Mouse (Mus musculus): ENCODE measurements around the gene Nlgn3. TPM values are rescaled to one million over a fixed set of nuclear protein-coding genes. Genes with fewer than 3 reads are reported as not detected.
"Not testable (repeated sequence)": the region's sequence is repeated elsewhere in the genome, so short reads cannot be mapped to it uniquely, and the experiment has no call there.

The Nlgn3 gene
- polyA plus RNA-seq, 1 experiment: not detected

DNA sequence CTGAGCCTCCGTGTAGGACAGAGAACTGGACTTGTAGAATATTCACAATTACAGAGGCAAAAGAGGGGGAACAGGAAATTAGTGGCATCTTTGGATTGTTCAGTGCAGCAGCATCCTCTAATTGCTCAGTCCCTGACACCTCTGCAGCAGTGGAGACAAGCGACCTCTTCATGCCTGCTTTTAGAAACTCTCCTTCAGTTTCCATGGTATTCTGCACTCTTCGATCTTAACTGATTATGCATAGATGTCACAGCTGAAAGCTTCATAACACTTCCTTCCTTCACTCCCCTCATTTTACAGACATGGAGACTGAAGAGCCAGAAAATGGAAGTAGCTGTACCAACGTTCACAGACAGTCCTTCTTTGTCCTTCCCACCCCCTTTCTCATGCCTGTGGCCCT, 47.5 kb downstream of the Nlgn3 start:
- Histone ChIP-seq H3K4me1 (ENCODE audit: control insufficient read depth, insufficient read depth, low read length) (no peaks in the 10 kb centered on the region), H3K4me3 (ENCODE audit: insufficient read depth, low read depth, low read length) (no peak overlapping the region), H3K27ac (ENCODE audit: insufficient read depth, low read depth, low read length) (no peak overlapping the region)
- WGBS: 34% methylated on average over 4 of the region's 4 CpGs
- TF ChIP-seq CTCF (IDR thresholded peaks at IDR 0.05; ENCODE audit: insufficient read depth, low read depth, low read length): no peak
- no peak for TF ChIP-seq POLR2A (IDR thresholded peaks at IDR 0.05; ENCODE audit: insufficient read depth, low read depth, low read length)

DNA sequence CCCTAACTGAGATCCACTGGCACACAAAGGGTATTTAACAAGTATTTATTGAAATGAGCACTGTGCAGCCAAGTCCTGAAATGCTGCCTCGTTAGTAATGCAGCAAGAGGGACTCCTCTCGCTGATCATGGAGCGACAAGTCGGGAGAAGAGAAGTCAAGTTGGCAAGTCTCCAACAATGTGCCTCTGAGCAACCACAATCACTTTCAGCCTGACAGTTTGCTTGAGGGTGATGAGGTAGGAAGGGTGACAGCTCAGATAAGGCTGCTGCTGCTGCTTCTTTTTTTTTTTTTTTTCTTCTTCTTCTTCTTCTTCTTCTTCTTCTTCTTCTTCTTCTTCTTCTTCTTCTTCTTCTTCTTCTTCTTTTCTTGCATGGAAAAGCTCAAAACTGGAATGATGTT, 52.2 kb downstream of the Nlgn3 start:
- H3K4me3 ChIP-seq (ENCODE audit: insufficient read depth, low read depth, low read length): no peak overlapping the region
- no peaks in the 10 kb centered on the region for H3K4me1 ChIP-seq (ENCODE audit: control insufficient read depth, insufficient read depth, low read length)
- WGBS: 47% methylated on average over 4 of the region's 4 CpGs
- H3K27ac ChIP-seq (ENCODE audit: insufficient read depth, low read depth, low read length): no peak overlapping the region
- TF ChIP-seq CTCF (IDR thresholded peaks at IDR 0.05; ENCODE audit: insufficient read depth, low read depth, low read length) (no peak), POLR2A (IDR thresholded peaks at IDR 0.05; ENCODE audit: insufficient read depth, low read depth, low read length) (no peak)

DNA sequence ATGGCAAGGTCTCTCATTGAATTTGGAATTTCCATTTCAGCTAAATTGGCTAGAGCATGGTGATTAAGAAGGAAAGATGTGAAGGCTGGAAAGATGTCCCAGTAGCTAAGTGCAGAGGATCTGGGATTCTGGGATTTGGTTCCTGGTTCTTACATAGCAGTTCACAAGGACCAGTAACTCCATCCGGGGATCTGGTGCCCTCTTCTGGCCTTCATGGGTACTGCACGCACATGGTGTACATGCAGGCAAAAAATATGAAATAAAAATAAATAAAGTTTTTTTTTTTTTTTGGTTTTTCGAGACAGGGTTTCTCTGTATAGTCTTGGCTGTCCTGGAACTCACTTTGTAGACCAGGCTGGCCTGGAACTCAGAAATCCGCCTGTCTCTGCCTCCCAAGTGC, 59.9 kb downstream of the Nlgn3 start:
- not testable (repeated sequence) for H3K4me1 ChIP-seq (ENCODE audit: control insufficient read depth, insufficient read depth, low read length); H3K27ac ChIP-seq (ENCODE audit: insufficient read depth, low read depth, low read length); H3K4me3 ChIP-seq (ENCODE audit: insufficient read depth, low read depth, low read length)
- 73% methylated on average over 4 of the region's 4 CpGs for WGBS

DNA sequence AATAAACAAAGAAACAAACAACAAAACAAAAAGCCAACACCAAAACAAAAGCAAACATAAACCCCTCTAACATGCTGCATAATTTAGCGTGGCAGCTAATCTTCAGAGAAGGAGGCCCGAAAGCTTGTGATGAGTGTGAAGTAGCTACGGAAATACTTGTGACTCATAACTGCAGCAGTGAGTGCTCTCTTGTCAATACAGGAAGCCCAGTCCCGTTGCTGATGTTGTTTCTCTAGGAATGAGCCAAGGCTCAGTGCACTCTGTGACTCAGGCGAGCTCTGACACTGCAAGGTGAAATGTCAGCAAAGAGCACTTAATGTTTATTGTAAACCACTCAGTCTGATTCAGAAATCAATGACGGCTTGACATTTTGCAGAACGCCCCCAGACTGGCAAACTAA, 70.0 kb downstream of the Nlgn3 start:
- no peak overlapping the region for H3K27ac ChIP-seq (ENCODE audit: insufficient read depth, low read depth, low read length)
- no peaks in the 10 kb centered on the region for H3K4me1 ChIP-seq (ENCODE audit: control insufficient read depth, insufficient read depth, low read length)
- TF ChIP-seq CTCF (IDR thresholded peaks at IDR 0.05; ENCODE audit: insufficient read depth, low read depth, low read length) (no peak), POLR2A (IDR thresholded peaks at IDR 0.05; ENCODE audit: insufficient read depth, low read depth, low read length) (no peak)
- no peak overlapping the region for H3K4me3 ChIP-seq (ENCODE audit: insufficient read depth, low read depth, low read length)
- WGBS: 56% methylated on average over 7 of the region's 7 CpGs

DNA sequence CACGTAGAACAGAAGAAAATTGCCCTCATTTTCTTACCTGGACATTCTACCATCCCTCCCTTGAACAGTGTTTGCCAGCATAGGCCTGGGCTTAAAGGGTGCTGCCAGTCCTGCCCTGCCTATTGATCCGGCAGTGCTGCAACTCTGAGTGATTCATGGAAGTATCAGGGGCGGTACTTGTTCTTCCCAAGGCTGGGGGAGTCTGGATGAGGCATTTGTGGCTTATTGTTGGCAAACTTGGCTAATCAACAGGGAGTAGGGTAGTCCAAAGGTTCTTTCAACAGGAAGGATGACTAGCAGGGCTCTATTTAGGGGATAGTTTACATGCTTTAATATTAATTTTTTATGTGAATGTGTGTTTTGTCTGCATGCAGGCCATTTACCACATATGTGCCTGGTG, 71.6 kb downstream of the Nlgn3 start:
- 72% methylated on average over 3 of the region's 3 CpGs for WGBS
- Histone ChIP-seq H3K4me1 (ENCODE audit: control insufficient read depth, insufficient read depth, low read length) (no peaks in the 10 kb centered on the region), H3K4me3 (ENCODE audit: insufficient read depth, low read depth, low read length) (no peak overlapping the region), H3K27ac (ENCODE audit: insufficient read depth, low read depth, low read length) (no peak overlapping the region)
- no peak for TF ChIP-seq CTCF (IDR thresholded peaks at IDR 0.05; ENCODE audit: insufficient read depth, low read depth, low read length)
- TF ChIP-seq POLR2A (IDR thresholded peaks at IDR 0.05; ENCODE audit: insufficient read depth, low read depth, low read length): no peak

DNA sequence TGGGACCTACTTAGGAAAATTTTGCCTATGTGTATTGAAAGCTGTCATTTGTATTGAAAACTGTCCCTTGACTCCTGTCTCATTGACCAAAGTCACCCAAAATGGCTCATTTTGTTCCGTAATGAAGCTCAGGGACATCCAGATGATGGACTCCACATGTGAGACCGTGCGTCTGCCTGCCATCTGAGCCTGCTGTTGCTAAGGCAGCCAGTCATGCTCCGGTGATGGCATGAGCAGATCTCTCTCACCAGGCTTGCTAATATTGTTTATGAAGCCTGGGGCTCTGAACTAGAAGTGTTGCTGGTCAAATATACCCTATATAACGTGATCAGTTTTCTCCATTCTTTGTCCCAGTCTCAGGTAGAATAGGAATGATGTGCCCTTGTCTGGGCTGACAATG, 74.0 kb downstream of the Nlgn3 start:
- Histone ChIP-seq H3K4me3 (ENCODE audit: insufficient read depth, low read depth, low read length) (no peak overlapping the region), H3K27ac (ENCODE audit: insufficient read depth, low read depth, low read length) (no peak overlapping the region), H3K4me1 (ENCODE audit: control insufficient read depth, insufficient read depth, low read length) (no peaks in the 10 kb centered on the region)
- TF ChIP-seq CTCF (IDR thresholded peaks at IDR 0.05; ENCODE audit: insufficient read depth, low read depth, low read length) (no peak), POLR2A (IDR thresholded peaks at IDR 0.05; ENCODE audit: insufficient read depth, low read depth, low read length) (no peak)
- WGBS: 85% methylated on average over 5 of the region's 5 CpGs

Other genes starting within 250 kb of the Nlgn3 start
- gene Tex11, start 239.5 kb upstream of the Nlgn3 start, polyA plus RNA-seq (2012; ENCODE audit: insufficient read depth, insufficient read length, low replicate concordance, missing spikeins): not detected in 2 replicates
- gene Slc7a3, start 213.1 kb upstream of the Nlgn3 start, polyA plus RNA-seq (2012; ENCODE audit: insufficient read depth, insufficient read length, low replicate concordance, missing spikeins): not detected in 2 replicates
- gene Snx12, start 76.6 kb upstream of the Nlgn3 start, polyA plus RNA-seq (2012; ENCODE audit: insufficient read depth, insufficient read length, low replicate concordance, missing spikeins): not detected in 2 replicates
- gene Foxo4, start 44.6 kb upstream of the Nlgn3 start, polyA plus RNA-seq (2012; ENCODE audit: insufficient read depth, insufficient read length, low replicate concordance, missing spikeins): not detected in 2 replicates
- gene Gm614, start 35.2 kb upstream of the Nlgn3 start, polyA plus RNA-seq (2012; ENCODE audit: insufficient read depth, insufficient read length, low replicate concordance, missing spikeins): not detected in 2 replicates
- gene Il2rg, start 30.9 kb upstream of the Nlgn3 start, polyA plus RNA-seq (2012; ENCODE audit: insufficient read depth, insufficient read length, low replicate concordance, missing spikeins): not detected in 2 replicates
- not detected in 2 replicates for gene Gm20489, start 30.1 kb upstream of the Nlgn3 start, polyA plus RNA-seq (2012; ENCODE audit: insufficient read depth, insufficient read length, low replicate concordance, missing spikeins)
- gene Med12, start 25.1 kb upstream of the Nlgn3 start, polyA plus RNA-seq (2012; ENCODE audit: insufficient read depth, insufficient read length, low replicate concordance, missing spikeins): not detected in 2 replicates
- gene Gjb1, start 77.2 kb downstream of the Nlgn3 start, polyA plus RNA-seq (2012; ENCODE audit: insufficient read depth, insufficient read length, low replicate concordance, missing spikeins): not detected in 2 replicates
- gene Zmym3, start 121.7 kb downstream of the Nlgn3 start, polyA plus RNA-seq (2012; ENCODE audit: insufficient read depth, insufficient read length, low replicate concordance, missing spikeins): not detected in 2 replicates
- gene Nono, start 130.2 kb downstream of the Nlgn3 start, polyA plus RNA-seq (2012; ENCODE audit: insufficient read depth, insufficient read length, low replicate concordance, missing spikeins): 352 TPM in 1 of 2 replicates, not detected in the other
- gene Itgb1bp2, start 149.9 kb downstream of the Nlgn3 start, polyA plus RNA-seq (2012; ENCODE audit: insufficient read depth, insufficient read length, low replicate concordance, missing spikeins): not detected in 2 replicates
- not detected in 2 replicates for gene Taf1, start 233.6 kb downstream of the Nlgn3 start, polyA plus RNA-seq (2012; ENCODE audit: insufficient read depth, insufficient read length, low replicate concordance, missing spikeins)